Mouse (Mus musculus) 3134 (cell line): ENCODE data around the gene BC024978.
A peak's percentile ranks its signal among the peaks of the same experiment; 100 is the strongest.

Experiments
- DNase-seq: peaks from one replicate; pipeline ENCODE4 v3.0.0-alpha.2; 2011; ENCODE audit warnings: low spot score; ENCODE audit not compliant: insufficient read length; ENCODE audit errors: extremely low read depth

The BC024978 gene

GRCm38 (mm10) chr7:27174896-27175295 is 20.7 kb upstream of the BC024978 start:
- DNase-seq, result no peak

GRCm38 (mm10) chr7:27177942-27178323 is 17.6 kb upstream of the BC024978 start:
- DNase-seq, result no peak

GRCm38 (mm10) chr7:27178324-27179216 is 17.0 kb upstream of the BC024978 start, which contains the start of gene Rab4b:
Gene Rab4b, minus strand, starts transcription at chr7:27178896.
- peak; percentile 98 for DNase-seq

GRCm38 (mm10) chr7:27179217-27179918 is 16.2 kb upstream of the BC024978 start:
- no peak for DNase-seq

GRCm38 (mm10) chr7:27180036-27180435 is 15.5 kb upstream of the BC024978 start:
- DNase-seq, result no peak

GRCm38 (mm10) chr7:27180837-27181695 is 14.5 kb upstream of the BC024978 start, which contains the start of the genes Gm21983 and Mia:
Gene Gm21983, minus strand, starts transcription at chr7:27181086.
Gene Mia, minus strand, starts transcription at chr7:27181157.
- DNase-seq, result no peak

GRCm38 (mm10) chr7:27182498-27182897 is 13.1 kb upstream of the BC024978 start:
- no peak for DNase-seq

- DNase-seq, result peak; percentile 36
Measured at GRCm38 (mm10) chr7:27184964-27185363, 10.6 kb upstream of the BC024978 start.

- DNase-seq, result no peak
Measured at GRCm38 (mm10) chr7:27185986-27186385, 9.6 kb upstream of the BC024978 start.

- DNase-seq, result no peak
Measured at GRCm38 (mm10) chr7:27189271-27189931, 6.2 kb upstream of the BC024978 start.

- no peak for DNase-seq
Measured at GRCm38 (mm10) chr7:27192434-27192833, 3.1 kb upstream of the BC024978 start.

GRCm38 (mm10) chr7:27193731-27194130 is 1.9 kb upstream of the BC024978 start:
- DNase-seq, result no peak

- no peak for DNase-seq
Measured at GRCm38 (mm10) chr7:27197136-27197535, 1.6 kb downstream of the BC024978 start.

GRCm38 (mm10) chr7:27197634-27198033 is 2.1 kb downstream of the BC024978 start:
- no peak for DNase-seq

- DNase-seq, result no peak
Measured at GRCm38 (mm10) chr7:27198355-27198754, 2.8 kb downstream of the BC024978 start.

- no peak for DNase-seq
Measured at GRCm38 (mm10) chr7:27198779-27199178, 3.2 kb downstream of the BC024978 start.

- DNase-seq, result no peak
Measured at GRCm38 (mm10) chr7:27203730-27204449, 8.3 kb downstream of the BC024978 start.

- DNase-seq, result no peak
Measured at GRCm38 (mm10) chr7:27212626-27213025, 17.0 kb downstream of the BC024978 start.

GRCm38 (mm10) chr7:27218586-27218985 is 23.0 kb downstream of the BC024978 start:
- peak; percentile 71 for DNase-seq
